Mouse (Mus musculus) heart, embryonic 15.5 days (tissue): ENCODE results near the gene Pgap2. TPM values are rescaled to one million over a fixed set of nuclear protein-coding genes. Genes with fewer than 3 reads are reported as not detected.

Experiments
- ATAC-seq: fragments of 200-750 bp; cut with Nextera tagmentation; replicated peaks from 2 replicates; pipeline ENCODE4 v1.8.0; 2017; ENCODE audit warnings: low read depth, moderate TSS enrichment; ENCODE audit not compliant: insufficient number of reproducible peaks, insufficient read depth, low FRiP score
- H3K27ac ChIP-seq: fragments of 300-500 bp; sonication (generic); 2 replicates; pipeline ENCODE4 v1.5.1; 2015; ENCODE audit warnings: mild to moderate bottlenecking, inconsistent platforms
- H3K27me3 ChIP-seq: fragments of 300-500 bp; sonication (generic); 2 replicates; pipeline ENCODE4 v1.6.1; 2015; ENCODE audit warnings: inconsistent platforms
- H3K36me3 ChIP-seq: fragments of 300-500 bp; sonication (generic); 2 replicates; pipeline ENCODE4 v1.6.1; 2015; ENCODE audit warnings: mild to moderate bottlenecking, inconsistent platforms
- H3K4me1 ChIP-seq: fragments of 300-500 bp; sonication (generic); replicated peaks from 2 replicates; pipeline ENCODE4 v1.6.1; 2015; ENCODE audit warnings: inconsistent platforms
- H3K4me2 ChIP-seq: fragments of 300-500 bp; sonication (generic); 2 replicates; pipeline ENCODE4 v1.6.1; 2015; ENCODE audit warnings: inconsistent platforms, mild to moderate bottlenecking, moderate library complexity
- H3K4me3 ChIP-seq: fragments of 300-500 bp; sonication (generic); 2 replicates; pipeline ENCODE4 v1.5.1; 2015; ENCODE audit warnings: mild to moderate bottlenecking, inconsistent platforms
- H3K9ac ChIP-seq: fragments of 300-500 bp; sonication (generic); 2 replicates; pipeline ENCODE4 v1.6.1; 2015; ENCODE audit warnings: mild to moderate bottlenecking, inconsistent platforms
- H3K9me3 ChIP-seq: fragments of 300-500 bp; sonication (generic); replicated peaks from 2 replicates; pipeline ENCODE4 v1.6.1; 2016; ENCODE audit warnings: inconsistent platforms
- WGBS: fragments of 180-500 bp; shearing (Covaris S2); methylation state at CpG from one replicate; pipeline ENCODE4 v1.1.7; 2015; ENCODE audit warnings: mixed read lengths; 5-methylcytosine and 5-hydroxymethylcytosine counted together
- polyA plus RNA-seq: library from polyadenylated mRNA; unstranded; fragments of >200 nt; fragmentation: Nextera tagmentation; extraction: Ambion mirVana; gene quantifications from 2 replicates; pipeline ENCODE4 v1.2.1, GENCODE M21; 2015

Pgap2 gene
- polyA plus RNA-seq, 1 experiment from 2014 or later, result 50.8 TPM

DNA sequence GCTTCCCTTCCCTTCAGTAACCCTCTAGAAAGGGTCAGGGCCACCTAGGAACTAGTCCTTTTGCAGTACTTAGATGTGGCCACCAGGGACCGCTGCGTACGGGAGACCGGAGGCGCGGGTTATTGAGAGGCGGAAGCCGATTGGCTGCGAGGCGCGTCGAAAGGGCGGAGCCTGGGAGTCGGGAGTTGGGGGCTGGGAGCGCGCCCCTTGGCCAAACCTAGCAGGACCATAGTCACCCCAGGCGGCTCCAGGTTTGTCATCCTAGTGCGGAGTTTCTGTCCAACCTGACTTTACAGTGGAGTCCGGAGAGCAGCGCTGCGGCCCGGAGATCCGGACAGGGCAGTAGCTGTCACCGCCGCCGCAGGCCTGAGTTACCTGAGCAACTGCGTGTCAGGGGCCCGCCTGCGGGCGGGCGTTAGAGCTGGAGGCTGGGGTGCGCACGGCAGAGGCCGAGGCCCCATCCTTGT is 57.1 kb downstream of the Pgap2 start:
- H3K27me3 ChIP-seq, result peaks cover 14% of the 10 kb centered on the region; the same call in 1 of the 2 replicates
- H3K4me3 ChIP-seq, result peak overlapping the region; percentile 88
- peaks cover 19% of the 10 kb centered on the region for H3K4me1 ChIP-seq
- ATAC-seq, result peak; percentile 88
- H3K27ac ChIP-seq, result peak overlapping the region; percentile 64
- peak overlapping the region; percentile 85 for H3K4me2 ChIP-seq
- no peaks in the 10 kb centered on the region for H3K36me3 ChIP-seq
- peak overlapping the region; percentile 74 for H3K9ac ChIP-seq
- no peaks in the 10 kb centered on the region for H3K9me3 ChIP-seq
- WGBS, result 0% methylated on average over 34 of the region's 34 CpGs

DNA sequence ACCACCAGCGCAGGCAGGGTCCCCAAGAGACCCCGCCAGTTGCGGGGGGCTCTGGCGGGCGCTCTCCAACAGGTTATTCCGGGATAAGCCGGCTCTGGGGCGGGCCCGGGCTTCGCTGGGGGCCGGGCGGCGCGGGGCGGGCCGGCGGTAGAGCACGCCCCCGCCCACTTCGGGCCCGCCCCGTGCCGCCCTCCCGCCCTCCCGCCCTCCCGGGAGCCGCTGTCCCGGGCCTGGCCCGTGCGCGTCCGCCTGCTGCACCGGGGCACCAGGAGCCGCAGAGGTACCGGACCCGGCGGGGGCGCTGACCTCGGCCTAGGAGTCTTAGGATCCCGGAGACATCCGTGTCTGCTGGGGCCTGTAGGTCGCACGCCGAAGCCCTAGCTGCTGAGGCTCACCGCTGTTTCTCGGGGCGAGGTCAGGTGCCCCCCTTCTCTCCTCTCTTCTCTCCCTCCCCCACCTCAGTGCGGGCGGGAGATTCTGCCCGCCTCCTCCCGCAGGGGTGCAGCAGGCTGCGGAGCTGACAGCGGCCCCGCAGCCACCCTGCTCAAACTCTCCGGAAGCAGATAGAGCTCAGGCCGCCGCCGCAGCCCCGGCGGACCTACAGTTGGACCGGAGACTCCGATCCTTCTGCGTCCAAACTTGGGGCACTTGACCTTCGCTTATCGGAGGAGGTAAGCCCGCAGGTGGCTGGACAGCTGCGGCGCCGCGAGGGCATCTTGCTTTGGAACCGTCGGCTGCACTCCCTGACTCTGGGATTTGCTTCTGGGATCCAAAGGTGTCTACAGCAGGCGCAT is 57.8 kb downstream of the Pgap2 start, which contains the start of gene Stim1:
Gene Stim1, plus strand, starts transcription at position 206 of the 794 bp plus-strand sequence.
- Histone ChIP-seq H3K9ac (peak within 1 kb of the TSS; percentile 74), H3K36me3 (no peaks in the 10 kb centered on the region), H3K4me2 (peak within 1 kb of the TSS; percentile 85), H3K27me3 (peaks cover 14% of the 10 kb centered on the region; the same call in 1 of the 2 replicates), H3K4me1 (peaks cover 21% of the 10 kb centered on the region), H3K4me3 (peak within 1 kb of the TSS; percentile 88), H3K9me3 (no peaks in the 10 kb centered on the region), H3K27ac (peak within 1 kb of the TSS; percentile 64)
- ATAC-seq, result peak; percentile 90
- under 1% methylated on average over 52 of the region's 73 CpGs for WGBS

DNA sequence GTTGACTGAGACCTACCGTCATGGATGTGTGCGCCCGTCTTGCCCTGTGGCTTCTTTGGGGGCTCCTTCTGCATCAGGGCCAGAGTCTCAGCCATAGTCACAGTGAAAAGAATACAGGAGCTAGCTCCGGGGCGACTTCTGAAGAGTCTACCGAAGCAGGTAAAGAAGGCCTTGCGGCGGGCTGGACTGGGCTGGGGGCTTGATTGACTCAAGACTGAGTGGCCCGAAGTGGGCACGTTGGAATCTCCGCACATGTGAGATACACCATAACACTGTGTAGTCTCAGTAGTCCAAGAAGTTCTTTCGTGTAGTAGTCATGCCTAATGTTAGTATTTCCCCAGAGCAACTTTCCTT is 58.4 kb downstream of the Pgap2 start:
- Histone ChIP-seq H3K27ac (no peak overlapping the region), H3K9ac (peak overlapping the region; percentile 74), H3K27me3 (peaks cover 14% of the 10 kb centered on the region; the same call in 1 of the 2 replicates), H3K4me2 (peak overlapping the region; percentile 85), H3K36me3 (no peaks in the 10 kb centered on the region), H3K4me3 (peak overlapping the region; percentile 88), H3K9me3 (no peaks in the 10 kb centered on the region), H3K4me1 (peaks cover 21% of the 10 kb centered on the region)
- 11% methylated on average over 12 of the region's 12 CpGs for WGBS
- ATAC-seq, result no peak

DNA sequence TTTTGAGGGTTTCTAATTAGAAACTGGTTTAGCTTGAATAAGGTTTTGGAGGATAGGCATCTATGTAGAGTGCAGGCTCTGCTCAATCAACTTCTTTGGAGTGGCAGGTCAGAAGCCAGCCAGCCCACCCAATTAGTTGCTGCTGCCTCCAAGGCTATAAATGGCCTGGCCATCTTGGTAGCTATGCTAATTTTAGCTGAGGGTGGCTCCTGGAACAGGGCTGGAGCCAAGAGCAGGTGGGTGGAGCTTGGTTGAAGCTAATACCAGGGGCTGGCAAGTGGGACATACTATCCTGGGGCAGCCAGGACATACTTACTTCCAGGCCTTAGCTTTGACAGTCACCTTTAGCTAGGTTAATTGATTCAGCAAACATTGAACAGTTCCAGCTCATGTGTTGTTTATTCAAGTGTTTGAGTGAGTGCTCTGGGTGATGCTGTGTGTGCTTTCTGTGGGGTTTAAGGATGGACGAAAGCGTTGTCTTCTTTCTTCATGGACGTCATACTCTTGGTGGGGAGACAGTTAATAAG is 62.5 kb downstream of the Pgap2 start:
- peak; percentile 73 for ATAC-seq
- Histone ChIP-seq H3K36me3 (no peaks in the 10 kb centered on the region), H3K4me2 (no peak overlapping the region), H3K4me1 (peaks cover 21% of the 10 kb centered on the region), H3K27ac (peak overlapping the region; percentile 5; the same call in 1 of the 2 replicates), H3K9me3 (no peaks in the 10 kb centered on the region), H3K4me3 (no peak overlapping the region), H3K9ac (no peak overlapping the region), H3K27me3 (peaks cover 18% of the 10 kb centered on the region)
- 84% methylated on average over 3 of the region's 3 CpGs for WGBS

DNA sequence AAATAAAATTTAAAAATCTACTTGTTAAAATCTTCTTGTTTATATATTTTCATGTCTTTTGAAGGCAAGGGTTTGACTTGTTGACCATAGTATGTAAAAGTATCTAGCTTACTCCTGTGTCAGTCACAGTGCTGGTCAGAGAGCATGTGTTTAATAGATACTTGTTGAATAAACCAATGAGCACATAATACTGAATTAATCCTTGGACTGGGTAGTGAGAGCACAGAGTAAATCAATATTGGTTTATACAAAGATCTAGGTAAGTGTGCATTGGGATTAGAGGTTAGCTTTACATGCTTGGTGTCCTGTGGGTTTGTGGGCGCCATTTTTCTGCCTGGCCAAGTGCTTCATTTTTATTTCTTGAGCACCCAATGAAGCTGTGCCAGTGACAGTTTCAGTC is 71.4 kb downstream of the Pgap2 start:
- Histone ChIP-seq H3K36me3 (no peaks in the 10 kb centered on the region), H3K4me3 (no peak overlapping the region), H3K27ac (no peak overlapping the region), H3K9ac (no peak overlapping the region), H3K4me2 (no peak overlapping the region), H3K9me3 (no peaks in the 10 kb centered on the region), H3K27me3 (peaks cover 83% of the 10 kb centered on the region), H3K4me1 (peaks cover 9% of the 10 kb centered on the region)
- WGBS, result 89% methylated on average over 1 of the region's 1 CpGs
- no peak for ATAC-seq

DNA sequence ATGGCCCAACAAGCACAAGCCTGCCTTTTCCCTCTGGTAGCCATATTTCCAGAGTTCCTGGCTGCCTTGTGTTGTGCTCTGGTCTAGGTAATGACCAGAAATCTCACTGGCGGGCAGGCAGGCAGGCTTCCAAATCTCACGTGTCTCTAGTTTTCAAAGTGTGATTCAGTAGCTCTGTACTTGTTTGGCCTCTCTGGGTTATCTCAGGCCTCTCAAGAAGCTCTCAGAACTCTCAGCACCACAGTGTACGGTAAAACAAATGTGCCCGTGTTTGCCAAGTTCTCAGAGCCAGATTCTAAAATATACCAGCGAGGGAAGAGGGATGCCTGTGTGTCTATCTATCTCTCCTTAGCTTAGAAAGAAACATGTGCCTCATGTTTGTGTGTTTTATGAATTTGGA is 72.3 kb downstream of the Pgap2 start:
- ATAC-seq, result peak; percentile 86
- Histone ChIP-seq H3K4me3 (no peak overlapping the region), H3K4me1 (peaks cover 9% of the 10 kb centered on the region), H3K9ac (no peak overlapping the region), H3K27me3 (peaks cover 83% of the 10 kb centered on the region), H3K36me3 (no peaks in the 10 kb centered on the region), H3K4me2 (no peak overlapping the region), H3K9me3 (no peaks in the 10 kb centered on the region), H3K27ac (no peak overlapping the region)
- WGBS, result 29% methylated on average over 5 of the region's 5 CpGs

Other genes starting within 250 kb of the Pgap2 start
- gene Il18bp, start 191.5 kb upstream of the Pgap2 start, polyA plus RNA-seq, result 1.5 and 2.3 TPM in 2 replicates
- gene Rnf121, start 144.7 kb upstream of the Pgap2 start, polyA plus RNA-seq, result 15.0 and 15.6 TPM in 2 replicates
- gene Xndc1, start 144.7 kb upstream of the Pgap2 start, polyA plus RNA-seq, result 18.9 and 22.0 TPM in 2 replicates
- 0.67 and 0.77 TPM in 2 replicates for gene Xntrpc, start 144.5 kb upstream of the Pgap2 start, polyA plus RNA-seq
- gene Trpc2, start 127.1 kb upstream of the Pgap2 start, polyA plus RNA-seq, result 0.09 TPM in 1 of 2 replicates, not detected in the other
- 2.8 and 3.0 TPM in 2 replicates for gene Art1, start 108.5 kb upstream of the Pgap2 start, polyA plus RNA-seq
- gene Art5, start 100.7 kb upstream of the Pgap2 start, polyA plus RNA-seq, result 0.98 and 1.1 TPM in 2 replicates
- 0.08 TPM in 1 of 2 replicates, not detected in the other for gene Chrna10, start 93.4 kb upstream of the Pgap2 start, polyA plus RNA-seq
- gene Nup98, start within 50 bp of the Pgap2 start, polyA plus RNA-seq, result 17.8 and 22.0 TPM in 2 replicates
- gene Rhog, start 45.8 kb downstream of the Pgap2 start, polyA plus RNA-seq, result 37.6 and 53.6 TPM in 2 replicates
- gene Stim1, start 57.6 kb downstream of the Pgap2 start, polyA plus RNA-seq, result 14.7 and 16.5 TPM in 2 replicates
- gene Rrm1, start 231.5 kb downstream of the Pgap2 start, polyA plus RNA-seq, result 99.0 and 126 TPM in 2 replicates